Mouse (Mus musculus): Measurements from ENCODE around the gene Gpbp1. TPM values are rescaled to one million over a fixed set of nuclear protein-coding genes. Genes with fewer than 3 reads are reported as not detected.

Gpbp1 gene
- total and polyA plus RNA-seq, 3 experiments = 43.3 to 99.6 (median 96.1) TPM

GRCm38 (mm10) chr13:111456790-111457189 lies 33.1 kb downstream of the Gpbp1 start:
- TF ChIP-seq GABPA (IDR thresholded peaks at IDR 0.05; ENCODE audit: insufficient replicate concordance, low read depth, low read length) = no peak
- TF ChIP-seq UBTF (IDR thresholded peaks at IDR 0.05; ENCODE audit: low read depth, low read length) = no peak
- TF ChIP-seq USF1 (IDR thresholded peaks at IDR 0.05; ENCODE audit: low read depth, low read length) = no peak
- TF ChIP-seq ZMIZ1 (IDR thresholded peaks at IDR 0.05; ENCODE audit: low read depth, low read length) = no peak
- no peak for TF ChIP-seq JUND (conservative IDR thresholded peaks at IDR 0.05; ENCODE audit: low read depth, low read length)
- no peak for TF ChIP-seq CHD2 (IDR thresholded peaks at IDR 0.05; ENCODE audit: low read length)
- no peak for TF ChIP-seq IRF4 (IDR thresholded peaks at IDR 0.05; ENCODE audit: low read depth, low read length)
- TF ChIP-seq NELFE (IDR thresholded peaks at IDR 0.05; ENCODE audit: low read depth, low read length) = no peak
- no peak for TF ChIP-seq ELF1 (IDR thresholded peaks at IDR 0.05; ENCODE audit: low read depth, low read length)
- no peak for TF ChIP-seq ZKSCAN1 (IDR thresholded peaks at IDR 0.05; ENCODE audit: borderline replicate concordance, low read depth, low read length)
- TF ChIP-seq MEF2A (IDR thresholded peaks at IDR 0.05; ENCODE audit: borderline replicate concordance, low read depth, low read length) = no peak
- TF ChIP-seq MAZ (IDR thresholded peaks at IDR 0.05; ENCODE audit: low read depth, low read length) = no peak
- no peak for TF ChIP-seq TBP (conservative IDR thresholded peaks at IDR 0.05; ENCODE audit: low read depth, low read length)
- no peak for TF ChIP-seq PAX5 (IDR thresholded peaks at IDR 0.05; ENCODE audit: low read length)
- no peak for TF ChIP-seq TCF12 (IDR thresholded peaks at IDR 0.05; ENCODE audit: low read depth, low read length)
- Histone ChIP-seq H3K4me3 (replicated peaks in 1 of 3; ENCODE audit: low read depth in 2 of 3, low read length in 2 of 3, poor library complexity in 1 of 3) (no peak overlapping the region), H3K27me3 (replicated peaks) (no peaks in the 10 kb centered on the region), H3K9ac (ENCODE audit: insufficient read depth, low read depth) (no peak overlapping the region), H3K9me3 (replicated peaks; ENCODE audit: low read length) (no peaks in the 10 kb centered on the region), H3K79me2 (replicated peaks; ENCODE audit: control insufficient read depth, extremely low read depth, insufficient read depth, poor library complexity, severe bottlenecking) (peaks cover 74% of the 10 kb centered on the region), H3K4me2 (ENCODE audit: insufficient read depth, low read depth, poor library complexity, severe bottlenecking) (no peak overlapping the region), H3K4me1 (ENCODE audit: control insufficient read depth in 1 of 2, insufficient read depth in 2 of 2) (peaks cover 8 to 46% of the 10 kb centered on the region in 2 experiments; a peak in 3 of 4 replicates), H3K27ac (ENCODE audit: insufficient read depth, low read depth) (no peak overlapping the region), H3K36me3 (replicated peaks in 1 of 2; ENCODE audit: control insufficient read depth in 1 of 2, insufficient read depth in 1 of 2, low read length in 1 of 2) (peaks cover 13 to 44% of the 10 kb centered on the region in 2 experiments)
- in situ Hi-C loops (cut with MboI; ENCODE audit: low pct_ligation_motif_present, low pct_unique_long_range_greater_than_20kb, low sequenced_read_pairs) (no loop called here), dilution Hi-C loops (cut with MboI; ENCODE audit: extremely low pct_ligation_motif_present, extremely low pct_unique_long_range_greater_than_20kb, low sequenced_read_pairs) (no loop called here)
- no peak for DNase-seq (ENCODE audit: extremely low read depth)

GRCm38 (mm10) chr13:111444325-111444724 lies 45.6 kb downstream of the Gpbp1 start:
- Histone ChIP-seq H3K79me2 (replicated peaks; ENCODE audit: control insufficient read depth, extremely low read depth, insufficient read depth, poor library complexity, severe bottlenecking) (peaks cover 7% of the 10 kb centered on the region; the same call in 1 of the 2 replicates), H3K9me3 (replicated peaks; ENCODE audit: low read length) (no peaks in the 10 kb centered on the region), H3K27me3 (replicated peaks) (no peaks in the 10 kb centered on the region), H3K4me2 (ENCODE audit: insufficient read depth, low read depth, poor library complexity, severe bottlenecking) (no peak overlapping the region), H3K36me3 (replicated peaks in 1 of 2; ENCODE audit: control insufficient read depth in 1 of 2, insufficient read depth in 1 of 2, low read length in 1 of 2) (peaks cover 17 to 46% of the 10 kb centered on the region in 2 experiments), H3K9ac (ENCODE audit: insufficient read depth, low read depth) (no peak overlapping the region), H3K4me3 (replicated peaks in 1 of 3; ENCODE audit: low read depth in 2 of 3, low read length in 2 of 3, poor library complexity in 1 of 3) (no peak overlapping the region), H3K4me1 (ENCODE audit: control insufficient read depth in 1 of 2, insufficient read depth in 2 of 2) (no peaks in the 10 kb centered on the region), H3K27ac (ENCODE audit: insufficient read depth, low read depth) (no peak overlapping the region)
- TF ChIP-seq PAX5 (IDR thresholded peaks at IDR 0.05; ENCODE audit: low read length) = no peak
- no peak for TF ChIP-seq CHD2 (IDR thresholded peaks at IDR 0.05; ENCODE audit: low read length)
- no peak for TF ChIP-seq HCFC1 (IDR thresholded peaks at IDR 0.05; ENCODE audit: low read depth, low read length)
- TF ChIP-seq ZNF384 (IDR thresholded peaks at IDR 0.05; ENCODE audit: low read depth, low read length) = no peak
- TF ChIP-seq SMC3 (IDR thresholded peaks at IDR 0.05; ENCODE audit: low read depth, low read length) = no peak
- no peak for TF ChIP-seq POLR2AphosphoS2 (IDR thresholded peaks at IDR 0.05; ENCODE audit: low read depth, low read length)
- no peak for TF ChIP-seq TCF12 (IDR thresholded peaks at IDR 0.05; ENCODE audit: low read depth, low read length)
- no peak for TF ChIP-seq IRF4 (IDR thresholded peaks at IDR 0.05; ENCODE audit: low read depth, low read length)
- TF ChIP-seq MAZ (IDR thresholded peaks at IDR 0.05; ENCODE audit: low read depth, low read length) = no peak
- TF ChIP-seq MAFK (IDR thresholded peaks at IDR 0.05; ENCODE audit: insufficient replicate concordance, low read length) = no peak
- TF ChIP-seq TBP (conservative IDR thresholded peaks at IDR 0.05; ENCODE audit: low read depth, low read length) = no peak
- TF ChIP-seq JUND (conservative IDR thresholded peaks at IDR 0.05; ENCODE audit: low read depth, low read length) = no peak
- TF ChIP-seq ZKSCAN1 (IDR thresholded peaks at IDR 0.05; ENCODE audit: borderline replicate concordance, low read depth, low read length) = no peak
- no peak for TF ChIP-seq SIN3A (IDR thresholded peaks at IDR 0.05; ENCODE audit: low read length)
- dilution Hi-C loops (cut with MboI; ENCODE audit: extremely low pct_ligation_motif_present, extremely low pct_unique_long_range_greater_than_20kb, low sequenced_read_pairs) = no loop called here
- no peak for DNase-seq (ENCODE audit: extremely low read depth)
- in situ Hi-C loops (cut with MboI; ENCODE audit: low pct_ligation_motif_present, low pct_unique_long_range_greater_than_20kb, low sequenced_read_pairs) = no loop called here
